Mouse (Mus musculus): ENCODE measurements at regions not wholly inside any gene's neighbourhood (a gene's known extent, or its start where the extent isn't known, plus 50 kb on each side); places are given as distances from the start of the nearest gene placed in this dataset.

GRCm38 (mm10) chr17:7623392-7623791, 203.7 kb downstream of the Fndc1 start:
- no peak for DNase-seq

- DNase-seq = no peak
Measured at GRCm38 (mm10) chr17:7621262-7621661, 205.8 kb downstream of the Fndc1 start.

GRCm38 (mm10) chr17:7620166-7620565, 206.9 kb downstream of the Fndc1 start:
- DNase-seq = no peak

- DNase-seq = no peak
Measured at GRCm38 (mm10) chr17:7619641-7620040, 207.5 kb downstream of the Fndc1 start.

- no peak for DNase-seq
Measured at GRCm38 (mm10) chr17:7608046-7608445, 219.1 kb downstream of the Fndc1 start.

GRCm38 (mm10) chr17:7607431-7607830, 219.7 kb downstream of the Fndc1 start:
- DNase-seq = no peak

- DNase-seq = no peak
Measured at GRCm38 (mm10) chr17:7604813-7605504, 219.7 kb upstream of the Unc93a2 start.

GRCm38 (mm10) chr17:7604096-7604495, 218.8 kb upstream of the Unc93a2 start:
- DNase-seq = no peak

GRCm38 (mm10) chr17:7600555-7600954, 215.3 kb upstream of the Unc93a2 start:
- DNase-seq = no peak

GRCm38 (mm10) chr17:7597481-7597880, 212.2 kb upstream of the Unc93a2 start:
- DNase-seq = no peak

- no peak for DNase-seq
Measured at GRCm38 (mm10) chr17:7594801-7595200, 209.5 kb upstream of the Unc93a2 start.

- DNase-seq = no peak
Measured at GRCm38 (mm10) chr17:7592491-7592890, 207.2 kb upstream of the Unc93a2 start.

- DNase-seq = no peak
Measured at GRCm38 (mm10) chr17:7582866-7583398, 197.7 kb upstream of the Unc93a2 start.

- no peak for DNase-seq
Measured at GRCm38 (mm10) chr17:7579031-7579430, 193.8 kb upstream of the Unc93a2 start.

GRCm38 (mm10) chr17:7578003-7578402, 192.7 kb upstream of the Unc93a2 start:
- no peak for DNase-seq

- DNase-seq = peak; percentile 6
Measured at GRCm38 (mm10) chr17:7577227-7577626, 192.0 kb upstream of the Unc93a2 start.

GRCm38 (mm10) chr17:7571481-7571880, 186.2 kb upstream of the Unc93a2 start:
- DNase-seq = no peak

- no peak for DNase-seq
Measured at GRCm38 (mm10) chr17:7568482-7568881, 183.2 kb upstream of the Unc93a2 start.

- DNase-seq = no peak
Measured at GRCm38 (mm10) chr17:7565771-7566170, 180.5 kb upstream of the Unc93a2 start.

GRCm38 (mm10) chr17:7562940-7563339, 177.7 kb upstream of the Unc93a2 start:
- no peak for DNase-seq

GRCm38 (mm10) chr17:7548456-7548855, 163.2 kb upstream of the Unc93a2 start:
- DNase-seq = no peak

- no peak for DNase-seq
Measured at GRCm38 (mm10) chr17:7538402-7539087, 153.3 kb upstream of the Unc93a2 start.

- no peak for DNase-seq
Measured at GRCm38 (mm10) chr17:7537618-7538266, 152.5 kb upstream of the Unc93a2 start.

- DNase-seq = no peak
Measured at GRCm38 (mm10) chr17:7537210-7537609, 151.9 kb upstream of the Unc93a2 start.
